Mouse (Mus musculus) liver, postnatal 0 days (tissue): ENCODE results near the gene Creb3l2.

ENCODE experiments used
- CTCF ChIP-seq: sonication (generic); IDR thresholded peaks from 2 replicates; pipeline ENCODE4 v1.5.1; 2016; ENCODE audit warnings: antibody characterized with exemption, low read depth
- EP300 ChIP-seq: IDR thresholded peaks from 2 replicates; pipeline ENCODE4 v1.6.1; 2016; ENCODE audit warnings: antibody characterized with exemption, low read depth, mild to moderate bottlenecking

- TF ChIP-seq CTCF (no peak), EP300 (no peak)
Observed at GRCm38 (mm10) chr6:37480008-37480407, 38.1 kb upstream of the Creb3l2 start.
